Mouse (Mus musculus): ENCODE measurements at regions not wholly inside any gene's neighbourhood (a gene's known extent, or its start where the extent isn't known, plus 50 kb on each side); places are given as distances from the start of the nearest gene placed in this dataset.
"Not testable (repeated sequence)": the region's sequence is repeated elsewhere in the genome, so short reads cannot be mapped to it uniquely, and the experiment has no call there.

DNA sequence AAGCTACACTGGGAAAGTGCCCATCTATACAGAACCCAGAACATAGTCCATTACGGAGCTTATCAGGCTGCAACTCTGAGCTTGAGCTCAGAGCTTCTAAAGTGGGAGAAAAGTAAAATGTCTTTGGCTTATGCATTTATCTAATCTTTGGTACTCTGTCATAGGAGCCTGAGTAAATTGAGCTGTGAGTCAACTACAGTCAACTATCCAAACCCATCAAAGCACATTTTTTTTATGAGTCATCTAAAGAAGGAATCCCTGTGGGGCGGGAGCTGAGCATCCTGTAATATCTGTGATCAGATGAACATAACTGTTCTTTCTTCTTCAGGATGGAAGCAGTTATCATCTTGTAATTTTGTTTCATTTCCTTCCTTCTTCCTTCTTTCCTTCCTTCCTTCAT lies 323.1 kb downstream of the Trib2 start:
- H3K36me3 ChIP-seq, result no peaks in the 10 kb centered on the region
- H3K27me3 ChIP-seq, result no peaks in the 10 kb centered on the region
- WGBS, result 96% methylated on average over 2 of the region's 2 CpGs
- H3K4me2 ChIP-seq (replicated peaks), result no peak overlapping the region
- no peak overlapping the region for H3K4me3 ChIP-seq
- H3K27ac ChIP-seq (replicated peaks), result no peak overlapping the region
- H3K9me3 ChIP-seq, result no peaks in the 10 kb centered on the region
- H3K4me1 ChIP-seq, result no peaks in the 10 kb centered on the region
- no peak overlapping the region for H3K9ac ChIP-seq (replicated peaks)
- no peak for ATAC-seq (ENCODE audit: low FRiP score, low read depth)

DNA sequence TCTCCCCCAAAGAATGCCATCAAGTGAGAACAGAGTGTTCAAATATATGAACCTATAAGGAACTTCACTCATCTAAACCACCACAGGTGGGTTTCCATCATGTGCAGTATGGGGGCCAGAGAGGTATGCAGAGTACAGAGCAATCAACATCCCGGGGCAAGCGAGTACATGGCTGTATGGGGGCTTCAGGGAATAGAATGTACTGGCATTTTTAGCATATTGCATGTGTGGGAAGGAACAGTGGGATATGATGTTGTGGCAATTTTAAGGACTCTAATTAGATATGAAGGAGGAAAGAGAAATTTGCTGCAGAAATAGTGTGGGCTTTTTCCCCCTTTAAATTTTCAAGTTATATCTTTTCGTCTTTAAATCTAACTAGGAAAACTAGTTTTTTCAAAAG lies 344.0 kb downstream of the Trib2 start:
- H3K27me3 ChIP-seq, result no peaks in the 10 kb centered on the region
- no peaks in the 10 kb centered on the region for H3K36me3 ChIP-seq
- no peaks in the 10 kb centered on the region for H3K9me3 ChIP-seq
- no peak overlapping the region for H3K27ac ChIP-seq (replicated peaks)
- H3K4me3 ChIP-seq, result no peak overlapping the region
- H3K4me2 ChIP-seq (replicated peaks), result no peak overlapping the region
- no peak for ATAC-seq (ENCODE audit: low FRiP score, low read depth)
- H3K9ac ChIP-seq (replicated peaks), result no peak overlapping the region
- 92% methylated on average over 3 of the region's 3 CpGs for WGBS
- H3K4me1 ChIP-seq, result no peaks in the 10 kb centered on the region

DNA sequence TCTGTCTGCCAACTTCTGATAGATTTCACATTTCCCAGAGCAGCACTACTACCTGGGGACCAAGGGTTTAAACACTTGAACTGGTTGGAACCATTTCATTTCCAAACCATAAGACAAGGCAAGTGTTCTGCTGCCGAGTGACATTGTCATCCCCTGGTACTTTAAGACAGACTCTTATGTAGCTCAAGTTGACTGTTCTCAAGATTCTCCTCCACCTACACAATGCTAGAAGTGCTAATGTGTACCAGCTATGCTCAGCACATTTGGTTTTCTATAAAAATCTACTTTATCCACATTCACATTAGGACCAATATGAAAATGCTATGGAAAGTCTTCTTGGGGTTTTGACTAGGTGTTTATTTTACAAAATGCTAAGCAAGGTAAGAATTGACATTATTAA lies 357.3 kb downstream of the Trib2 start:
- no peak overlapping the region for H3K4me2 ChIP-seq (replicated peaks)
- H3K4me1 ChIP-seq, result no peaks in the 10 kb centered on the region
- no peak overlapping the region for H3K27ac ChIP-seq (replicated peaks)
- 97% methylated on average over 1 of the region's 1 CpGs for WGBS
- H3K9me3 ChIP-seq, result no peaks in the 10 kb centered on the region
- H3K9ac ChIP-seq (replicated peaks), result no peak overlapping the region
- ATAC-seq (ENCODE audit: low FRiP score, low read depth), result no peak
- H3K36me3 ChIP-seq, result no peaks in the 10 kb centered on the region
- no peaks in the 10 kb centered on the region for H3K27me3 ChIP-seq
- H3K4me3 ChIP-seq, result no peak overlapping the region

DNA sequence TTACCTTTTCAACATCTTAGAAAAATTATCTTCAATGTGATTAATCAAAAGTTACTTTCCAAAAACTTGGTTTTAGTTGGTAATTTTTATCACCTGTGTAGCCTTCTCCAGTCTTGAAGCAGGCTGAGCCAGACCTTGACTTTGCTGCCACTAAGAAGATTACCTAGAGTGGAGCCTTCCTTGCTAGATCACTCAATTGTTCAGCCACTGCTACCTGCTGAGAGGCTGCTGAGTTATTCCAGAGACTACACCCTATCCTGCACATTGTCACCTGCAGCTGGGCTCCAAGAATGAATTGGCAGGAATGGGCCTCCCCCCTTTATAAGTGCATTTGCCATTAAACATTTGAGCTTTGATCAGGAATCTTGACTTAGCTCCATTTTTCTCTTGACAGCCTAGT lies 360.4 kb downstream of the Trib2 start:
- ATAC-seq (ENCODE audit: low FRiP score, low read depth); H3K36me3 ChIP-seq; H3K27me3 ChIP-seq; H3K9ac ChIP-seq (replicated peaks); H3K4me1 ChIP-seq; H3K4me2 ChIP-seq (replicated peaks); H3K4me3 ChIP-seq; H3K27ac ChIP-seq (replicated peaks); H3K9me3 ChIP-seq: not testable (repeated sequence)

DNA sequence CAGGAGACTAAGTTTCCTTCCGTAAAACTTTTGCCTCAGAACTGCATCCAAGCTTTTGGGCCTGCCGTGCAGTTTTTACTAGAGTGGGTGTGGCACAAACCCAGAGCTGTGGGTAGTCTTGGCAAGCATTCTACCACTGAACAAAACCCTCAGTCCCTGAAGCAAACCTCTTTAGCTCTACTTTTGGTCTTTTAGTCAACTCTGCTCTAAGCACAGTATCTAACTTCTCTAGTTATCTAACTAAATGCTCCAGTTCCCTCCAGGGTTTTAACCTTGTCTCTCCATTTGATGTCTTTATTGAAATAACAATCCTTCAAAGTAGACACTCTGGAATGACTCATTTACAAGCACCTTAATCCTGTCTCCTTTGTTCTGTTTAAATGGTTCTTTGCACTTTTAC lies 361.0 kb downstream of the Trib2 start:
- WGBS, result 89% methylated on average over 2 of the region's 2 CpGs
- no peak overlapping the region for H3K4me2 ChIP-seq (replicated peaks)

DNA sequence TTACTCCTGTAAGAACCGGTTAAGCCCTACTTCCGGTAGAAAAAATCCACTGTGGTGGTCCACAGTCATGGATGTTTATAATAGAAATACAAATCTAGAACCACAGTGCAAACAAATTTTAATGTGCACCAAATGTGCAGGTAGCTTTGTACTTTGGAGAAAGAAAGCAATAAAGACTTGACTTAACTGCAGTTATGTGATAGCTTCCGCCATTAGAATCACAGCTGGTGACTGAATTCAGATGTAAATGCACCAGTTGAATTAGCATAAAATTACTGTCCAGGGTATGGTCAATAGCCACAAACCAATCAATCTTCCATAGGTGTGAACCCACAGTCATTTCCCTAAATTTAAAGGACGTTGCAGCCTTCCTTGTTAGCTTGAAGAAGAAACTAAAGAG lies 367.2 kb downstream of the Trib2 start:
- H3K4me1 ChIP-seq, result no peaks in the 10 kb centered on the region
- H3K4me2 ChIP-seq (replicated peaks), result no peak overlapping the region
- ATAC-seq (ENCODE audit: low FRiP score, low read depth), result no peak
- whole genome bisulfite sequencing, result 81% methylated on average over 4 of the region's 4 CpGs
- H3K9me3 ChIP-seq, result no peaks in the 10 kb centered on the region
- no peak overlapping the region for H3K4me3 ChIP-seq
- H3K27me3 ChIP-seq, result no peaks in the 10 kb centered on the region
- H3K9ac ChIP-seq (replicated peaks), result no peak overlapping the region
- H3K27ac ChIP-seq (replicated peaks), result no peak overlapping the region
- H3K36me3 ChIP-seq, result no peaks in the 10 kb centered on the region

More for the DNA sequence above, 361.0 kb downstream of the Trib2 start:
- Histone ChIP-seq H3K9ac (replicated peaks) (no peak overlapping the region), H3K27me3 (no peaks in the 10 kb centered on the region), H3K4me1 (no peaks in the 10 kb centered on the region), H3K4me3 (no peak overlapping the region), H3K36me3 (no peaks in the 10 kb centered on the region), H3K9me3 (no peaks in the 10 kb centered on the region), H3K27ac (replicated peaks) (no peak overlapping the region)
- no peak for ATAC-seq (ENCODE audit: low FRiP score, low read depth)

DNA sequence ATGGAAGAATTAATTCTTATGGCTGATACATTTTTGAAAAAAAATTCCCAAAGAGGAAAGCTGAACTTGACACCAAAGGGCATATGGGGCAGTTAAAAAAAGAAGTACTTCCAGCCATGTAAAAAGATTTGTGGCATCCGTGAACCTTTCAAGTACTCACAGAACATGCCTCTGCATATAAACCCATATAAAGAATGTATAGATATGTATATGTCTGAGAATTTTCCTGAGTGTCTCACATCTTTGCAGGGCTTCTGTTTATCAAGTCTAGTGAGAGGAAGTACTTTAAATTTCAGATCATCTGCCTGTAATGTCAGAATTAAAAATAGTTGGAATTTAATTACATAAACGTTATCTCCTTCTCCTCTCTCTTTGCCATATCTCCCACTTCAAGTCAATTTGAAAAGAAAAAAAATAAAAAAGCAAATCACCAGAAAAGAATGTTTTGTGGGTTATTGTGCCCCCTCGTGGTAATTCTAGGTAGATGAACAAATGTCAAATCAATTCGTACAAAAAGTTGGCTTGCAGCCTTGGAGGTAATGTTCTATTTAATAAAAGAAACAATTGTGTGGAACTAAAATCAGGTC lies 400.4 kb downstream of the Trib2 start:
- ATAC-seq (ENCODE audit: low FRiP score, low read depth), result no peak
- no peak overlapping the region for H3K4me3 ChIP-seq
- H3K27ac ChIP-seq (replicated peaks), result no peak overlapping the region
- H3K27me3 ChIP-seq, result no peaks in the 10 kb centered on the region
- WGBS, result 27% methylated on average over 4 of the region's 4 CpGs
- H3K9ac ChIP-seq (replicated peaks), result no peak overlapping the region
- H3K9me3 ChIP-seq, result no peaks in the 10 kb centered on the region
- H3K4me2 ChIP-seq (replicated peaks), result no peak overlapping the region
- H3K4me1 ChIP-seq, result no peaks in the 10 kb centered on the region
- no peaks in the 10 kb centered on the region for H3K36me3 ChIP-seq

- 0 out of 2 replicates have a peak overlapping the region, but pooled peaks have one; percentile 20 for H3K27ac ChIP-seq (replicated peaks)
- H3K4me2 ChIP-seq (replicated peaks), result no peak overlapping the region
- no peaks in the 10 kb centered on the region for H3K36me3 ChIP-seq
- no peak overlapping the region for H3K9ac ChIP-seq (replicated peaks)
- H3K9me3 ChIP-seq, result no peaks in the 10 kb centered on the region
- no peak overlapping the region for H3K4me3 ChIP-seq
- ATAC-seq (ENCODE audit: low FRiP score, low read depth), result peak; percentile 54
- no peaks in the 10 kb centered on the region; the same call in 1 of the 2 replicates for H3K4me1 ChIP-seq
- no peaks in the 10 kb centered on the region for H3K27me3 ChIP-seq
- 44% methylated on average over 3 of the region's 3 CpGs for WGBS
Measured at GRCm38 (mm10) chr12:15410419-15410818, 406.3 kb downstream of the Trib2 start.

- not testable (repeated sequence) for H3K36me3 ChIP-seq; H3K27me3 ChIP-seq; H3K4me1 ChIP-seq; H3K4me2 ChIP-seq (replicated peaks); H3K27ac ChIP-seq (replicated peaks); ATAC-seq (ENCODE audit: low FRiP score, low read depth); H3K4me3 ChIP-seq; H3K9me3 ChIP-seq; H3K9ac ChIP-seq (replicated peaks)
- WGBS, result 83% methylated on average over 3 of the region's 3 CpGs
Measured at GRCm38 (mm10) chr12:15407577-15407976, 409.1 kb downstream of the Trib2 start.

DNA sequence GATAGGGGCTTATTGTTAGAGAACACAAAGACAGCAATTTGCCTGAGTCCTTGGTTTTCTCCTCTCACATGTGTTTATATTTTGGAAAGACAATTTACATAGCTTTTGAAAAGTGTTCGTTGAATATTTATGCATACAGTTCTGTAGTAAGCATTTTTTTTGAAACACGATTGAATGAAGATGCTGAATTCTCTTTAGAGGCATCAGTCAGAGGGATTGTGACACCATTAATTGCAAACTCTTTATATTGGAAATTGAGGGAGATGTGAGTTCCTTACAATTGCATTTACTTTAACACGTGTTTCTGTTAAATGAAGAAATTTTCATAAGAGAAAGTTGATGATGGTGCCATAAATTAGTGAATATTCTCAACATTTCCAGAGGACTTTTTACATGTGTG lies 424.1 kb downstream of the Trib2 start:
- Histone ChIP-seq H3K4me1 (no peaks in the 10 kb centered on the region), H3K27ac (replicated peaks) (no peak overlapping the region), H3K4me2 (replicated peaks) (no peak overlapping the region), H3K9ac (replicated peaks) (no peak overlapping the region), H3K36me3 (no peaks in the 10 kb centered on the region), H3K4me3 (no peak overlapping the region), H3K9me3 (no peaks in the 10 kb centered on the region), H3K27me3 (no peaks in the 10 kb centered on the region)
- no peak for ATAC-seq (ENCODE audit: low FRiP score, low read depth)
- WGBS, result 82% methylated on average over 3 of the region's 3 CpGs

DNA sequence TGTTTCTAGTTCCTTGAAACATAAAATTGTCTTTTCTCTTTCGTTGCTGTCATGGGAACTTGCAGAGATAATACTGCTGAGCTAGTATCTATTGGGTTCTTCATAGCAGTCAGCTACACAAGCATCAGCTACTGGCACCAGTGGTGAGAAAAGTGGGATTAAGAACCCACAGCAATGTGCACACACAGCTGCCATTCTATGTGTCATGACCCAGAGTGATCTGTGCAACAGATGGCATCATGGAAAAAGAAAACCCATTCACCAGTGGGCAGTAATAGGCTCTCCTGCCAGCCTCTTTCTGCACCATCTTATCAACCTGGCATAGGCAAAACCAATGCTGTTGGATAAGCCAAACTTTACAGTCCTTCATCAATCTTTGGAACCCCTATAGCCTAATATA lies 428.1 kb downstream of the Trib2 start:
- H3K4me3 ChIP-seq, result no peak overlapping the region
- no peak overlapping the region for H3K9ac ChIP-seq (replicated peaks)
- no peaks in the 10 kb centered on the region for H3K9me3 ChIP-seq
- no peaks in the 10 kb centered on the region for H3K4me1 ChIP-seq
- no peaks in the 10 kb centered on the region for H3K27me3 ChIP-seq
- no peak overlapping the region for H3K4me2 ChIP-seq (replicated peaks)
- no peak overlapping the region for H3K27ac ChIP-seq (replicated peaks)
- H3K36me3 ChIP-seq, result no peaks in the 10 kb centered on the region
- WGBS, result 74% methylated on average over 1 of the region's 1 CpGs
- no peak for ATAC-seq (ENCODE audit: low FRiP score, low read depth)

DNA sequence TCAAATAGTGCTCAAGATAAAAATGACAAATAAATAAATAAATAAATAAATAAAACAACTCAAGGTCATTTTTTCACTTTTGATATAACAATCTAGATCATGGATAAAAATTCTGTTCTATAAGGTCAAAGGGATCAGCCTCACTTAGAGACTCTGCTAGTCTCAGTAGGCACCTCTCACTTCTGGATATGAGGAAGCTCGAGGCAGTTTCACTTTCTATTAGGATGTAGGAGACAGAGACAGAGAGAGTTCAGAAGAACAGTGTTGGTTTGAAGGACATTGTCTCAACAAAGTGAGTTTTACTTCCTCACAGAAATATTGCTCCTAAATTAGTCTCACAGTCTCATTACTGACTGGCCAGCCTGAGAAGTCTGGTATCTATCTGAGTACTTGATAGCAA lies 458.9 kb downstream of the Trib2 start:
- 85% methylated on average over 1 of the region's 1 CpGs for WGBS
- no peaks in the 10 kb centered on the region for H3K27me3 ChIP-seq
- no peaks in the 10 kb centered on the region for H3K9me3 ChIP-seq
- H3K36me3 ChIP-seq, result no peaks in the 10 kb centered on the region
- no peak for ATAC-seq (ENCODE audit: low FRiP score, low read depth)
- no peaks in the 10 kb centered on the region for H3K4me1 ChIP-seq
- H3K27ac ChIP-seq (replicated peaks), result no peak overlapping the region
- no peak overlapping the region for H3K9ac ChIP-seq (replicated peaks)
- no peak overlapping the region for H3K4me3 ChIP-seq
- no peak overlapping the region for H3K4me2 ChIP-seq (replicated peaks)

GRCm38 (mm10) chr12:15320697-15321449 lies 495.8 kb downstream of the Trib2 start:
- WGBS, result 65% methylated on average over 5 of the region's 5 CpGs
- H3K4me1 ChIP-seq, result no peaks in the 10 kb centered on the region
- H3K27ac ChIP-seq (replicated peaks), result no peak overlapping the region
- H3K9me3 ChIP-seq, result no peaks in the 10 kb centered on the region
- H3K36me3 ChIP-seq, result no peaks in the 10 kb centered on the region
- H3K4me3 ChIP-seq, result no peak overlapping the region
- H3K9ac ChIP-seq (replicated peaks), result no peak overlapping the region
- ATAC-seq (ENCODE audit: low FRiP score, low read depth), result no peak
- H3K27me3 ChIP-seq, result no peaks in the 10 kb centered on the region
- H3K4me2 ChIP-seq (replicated peaks), result no peak overlapping the region

Data from midbrain, embryonic 12.5 days (tissue).